Mouse (Mus musculus): ENCODE data around the gene Klhl15. TPM values are rescaled to one million over a fixed set of nuclear protein-coding genes. Genes with fewer than 3 reads are reported as not detected.
A peak's percentile ranks its signal among the peaks of the same experiment; 100 is the strongest.
"Not testable (repeated sequence)": the region's sequence is repeated elsewhere in the genome, so short reads cannot be mapped to it uniquely, and the experiment has no call there.

The Klhl15 gene
- 8.4 and 10.9 TPM in 2 replicates for polyA plus RNA-seq (2015; fragmentation: Nextera tagmentation; extraction: Ambion mirVana)

- Histone ChIP-seq H3K36me3 (no peaks in the 10 kb centered on the region), H3K27me3 (peaks cover 70% of the 10 kb centered on the region), H3K4me3 (peak within 1 kb of the TSS; percentile 60), H3K9me3 (no peaks in the 10 kb centered on the region), H3K27ac (peak within 1 kb of the TSS; percentile 85), H3K4me2 (peak within 1 kb of the TSS; percentile 57), H3K4me1 (no peaks in the 10 kb centered on the region), H3K9ac (peak within 1 kb of the TSS; percentile 82)
- 11% methylated on average over 59 of the region's 70 CpGs for WGBS
- peak; percentile 95 for ATAC-seq (ENCODE audit: insufficient number of reproducible peaks, insufficient read depth, low FRiP score, low TSS enrichment, low read depth)
Measured at GRCm38 (mm10) chrX:94234532-94235189, at the start of gene Klhl15. TSS of gene Klhl15 (plus strand) at chrX:94234599.

DNA sequence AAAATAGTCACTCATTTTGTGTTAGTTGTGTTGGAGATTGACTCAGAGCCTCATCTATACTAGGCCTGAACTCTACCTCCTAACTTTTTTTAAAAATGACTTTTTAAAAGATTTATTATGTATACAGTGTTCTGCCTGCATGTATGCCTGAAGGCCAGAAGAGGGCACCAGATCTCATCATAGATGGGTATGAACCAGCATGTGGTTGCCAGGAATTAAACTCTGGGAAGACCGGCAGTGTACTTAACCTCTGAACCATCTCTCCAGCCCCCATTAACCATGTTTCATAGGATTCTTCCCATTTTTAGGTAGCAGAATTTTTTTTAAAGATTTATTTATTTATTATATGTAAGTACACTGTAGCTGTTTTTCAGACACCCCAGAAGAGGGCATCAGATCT is 49.2 kb upstream of the Klhl15 start:
- Histone ChIP-seq H3K27me3 (peaks cover 18% of the 10 kb centered on the region; the same call in 1 of the 2 replicates), H3K9ac (no peak overlapping the region), H3K4me1 (no peaks in the 10 kb centered on the region), H3K4me2 (no peak overlapping the region), H3K9me3 (no peaks in the 10 kb centered on the region), H3K4me3 (no peak overlapping the region), H3K27ac (no peak overlapping the region), H3K36me3 (no peaks in the 10 kb centered on the region)
- ATAC-seq (ENCODE audit: insufficient number of reproducible peaks, insufficient read depth, low FRiP score, low TSS enrichment, low read depth), result no peak
- WGBS, result 60% methylated on average over 1 of the region's 1 CpGs

- WGBS, result 73% methylated on average over 4 of the region's 4 CpGs
- H3K36me3 ChIP-seq, result peaks cover 64% of the 10 kb centered on the region
- H3K4me3 ChIP-seq; H3K27ac ChIP-seq; H3K27me3 ChIP-seq; ATAC-seq (ENCODE audit: insufficient number of reproducible peaks, insufficient read depth, low FRiP score, low TSS enrichment, low read depth); H3K9me3 ChIP-seq; H3K9ac ChIP-seq; H3K4me1 ChIP-seq; H3K4me2 ChIP-seq: not testable (repeated sequence)
Measured at GRCm38 (mm10) chrX:94193901-94194300, 40.5 kb upstream of the Klhl15 start.

DNA sequence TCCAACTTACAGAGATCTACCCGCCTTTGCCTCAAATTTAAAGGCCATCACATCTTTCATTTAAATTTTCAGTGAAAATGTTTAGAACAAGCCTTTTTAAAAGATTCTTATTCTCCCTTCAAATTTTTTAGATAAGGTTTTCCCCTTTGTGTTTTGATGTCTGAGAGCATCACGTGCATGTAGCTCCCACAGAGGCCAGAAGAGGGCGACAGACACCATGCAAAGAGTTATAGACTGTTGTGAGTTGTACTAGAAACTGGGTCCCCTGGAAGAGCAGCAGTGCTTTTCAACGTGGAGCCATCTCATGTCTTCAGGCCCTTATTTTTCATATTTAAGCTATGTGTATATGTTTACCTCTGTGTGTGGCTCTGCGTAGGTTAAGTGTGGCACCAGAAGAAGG is 36.6 kb upstream of the Klhl15 start:
- Histone ChIP-seq H3K27me3 (no peaks in the 10 kb centered on the region), H3K27ac (no peak overlapping the region), H3K4me2 (no peak overlapping the region), H3K4me1 (no peaks in the 10 kb centered on the region), H3K9ac (no peak overlapping the region), H3K4me3 (no peak overlapping the region), H3K36me3 (peaks cover 80% of the 10 kb centered on the region), H3K9me3 (no peaks in the 10 kb centered on the region)
- 84% methylated on average over 5 of the region's 5 CpGs for WGBS
- ATAC-seq (ENCODE audit: insufficient number of reproducible peaks, insufficient read depth, low FRiP score, low TSS enrichment, low read depth), result no peak

GRCm38 (mm10) chrX:94212264-94212596 is 22.2 kb upstream of the Klhl15 start:
- WGBS, result under 1% methylated on average over 12 of the region's 12 CpGs
- peak overlapping the region; percentile 88 for H3K9ac ChIP-seq
- no peaks in the 10 kb centered on the region for H3K27me3 ChIP-seq
- peak overlapping the region; percentile 80 for H3K27ac ChIP-seq
- H3K4me3 ChIP-seq, result peak overlapping the region; percentile 75
- peak overlapping the region; percentile 66 for H3K4me2 ChIP-seq
- ATAC-seq (ENCODE audit: insufficient number of reproducible peaks, insufficient read depth, low FRiP score, low TSS enrichment, low read depth), result peak; percentile 39; the same call in 1 of the 2 replicates
- H3K4me1 ChIP-seq, result no peaks in the 10 kb centered on the region
- no peaks in the 10 kb centered on the region for H3K9me3 ChIP-seq
- peaks cover 26% of the 10 kb centered on the region for H3K36me3 ChIP-seq

GRCm38 (mm10) chrX:94212597-94213321 is 21.6 kb upstream of the Klhl15 start, which contains the start of gene Eif2s3x:
TSS of gene Eif2s3x (minus strand) at chrX:94212862.
- no peaks in the 10 kb centered on the region for H3K27me3 ChIP-seq
- peak; percentile 93 for ATAC-seq (ENCODE audit: insufficient number of reproducible peaks, insufficient read depth, low FRiP score, low TSS enrichment, low read depth)
- under 1% methylated on average over 52 of the region's 52 CpGs for WGBS
- peaks cover 20% of the 10 kb centered on the region for H3K36me3 ChIP-seq
- H3K9me3 ChIP-seq, result no peaks in the 10 kb centered on the region
- peak within 1 kb of the TSS; percentile 75 for H3K4me3 ChIP-seq
- peak within 1 kb of the TSS; percentile 80 for H3K27ac ChIP-seq
- no peaks in the 10 kb centered on the region for H3K4me1 ChIP-seq
- peak within 1 kb of the TSS; percentile 88 for H3K9ac ChIP-seq
- H3K4me2 ChIP-seq, result peak within 1 kb of the TSS; percentile 66

GRCm38 (mm10) chrX:94213384-94213783 is 21.0 kb upstream of the Klhl15 start:
- 19% methylated on average over 7 of the region's 7 CpGs for WGBS
- H3K36me3 ChIP-seq, result peaks cover 14% of the 10 kb centered on the region
- H3K4me3 ChIP-seq, result peak overlapping the region; percentile 75
- H3K27me3 ChIP-seq, result no peaks in the 10 kb centered on the region
- H3K4me1 ChIP-seq, result no peaks in the 10 kb centered on the region
- peak overlapping the region; percentile 88 for H3K9ac ChIP-seq
- no peak for ATAC-seq (ENCODE audit: insufficient number of reproducible peaks, insufficient read depth, low FRiP score, low TSS enrichment, low read depth)
- peak overlapping the region; percentile 80 for H3K27ac ChIP-seq
- H3K4me2 ChIP-seq, result peak overlapping the region; percentile 57
- no peaks in the 10 kb centered on the region for H3K9me3 ChIP-seq

DNA sequence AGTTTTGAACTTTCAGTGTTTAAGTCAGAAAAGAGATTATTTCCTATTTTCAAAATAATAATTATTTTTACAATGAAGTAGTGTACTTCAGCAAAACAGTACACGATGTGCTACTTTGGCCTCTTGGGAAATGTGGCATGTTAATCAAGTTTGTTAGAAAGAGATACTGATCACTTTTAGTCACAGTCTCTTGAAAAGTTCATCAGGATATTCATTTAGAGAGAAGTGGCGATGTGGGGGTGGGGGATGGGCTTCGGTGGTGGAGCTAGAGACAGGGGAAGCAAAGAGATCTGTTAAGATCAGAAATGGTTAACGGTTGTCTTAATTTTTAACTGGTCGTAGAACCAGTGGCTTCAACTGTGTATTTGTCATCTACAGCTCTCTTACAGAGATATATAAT is 967 bp upstream of the Klhl15 start:
- Histone ChIP-seq H3K4me3 (no peak overlapping the region), H3K4me2 (no peak overlapping the region), H3K27me3 (peaks cover 64% of the 10 kb centered on the region), H3K36me3 (no peaks in the 10 kb centered on the region), H3K4me1 (no peaks in the 10 kb centered on the region), H3K9ac (no peak overlapping the region), H3K9me3 (no peaks in the 10 kb centered on the region), H3K27ac (no peak overlapping the region)
- ATAC-seq (ENCODE audit: insufficient number of reproducible peaks, insufficient read depth, low FRiP score, low TSS enrichment, low read depth), result no peak
- 44% methylated on average over 5 of the region's 5 CpGs for WGBS

- Histone ChIP-seq H3K27ac (peak overlapping the region; percentile 85), H3K4me1 (no peaks in the 10 kb centered on the region), H3K9ac (peak overlapping the region; percentile 82), H3K27me3 (peaks cover 69% of the 10 kb centered on the region), H3K36me3 (no peaks in the 10 kb centered on the region), H3K9me3 (no peaks in the 10 kb centered on the region), H3K4me3 (peak overlapping the region; percentile 60), H3K4me2 (peak overlapping the region; percentile 57)
- ATAC-seq (ENCODE audit: insufficient number of reproducible peaks, insufficient read depth, low FRiP score, low TSS enrichment, low read depth), result no peak
- 18% methylated on average over 25 of the region's 25 CpGs for WGBS
Measured at GRCm38 (mm10) chrX:94233936-94234531, 365 bp upstream of the Klhl15 start.

DNA sequence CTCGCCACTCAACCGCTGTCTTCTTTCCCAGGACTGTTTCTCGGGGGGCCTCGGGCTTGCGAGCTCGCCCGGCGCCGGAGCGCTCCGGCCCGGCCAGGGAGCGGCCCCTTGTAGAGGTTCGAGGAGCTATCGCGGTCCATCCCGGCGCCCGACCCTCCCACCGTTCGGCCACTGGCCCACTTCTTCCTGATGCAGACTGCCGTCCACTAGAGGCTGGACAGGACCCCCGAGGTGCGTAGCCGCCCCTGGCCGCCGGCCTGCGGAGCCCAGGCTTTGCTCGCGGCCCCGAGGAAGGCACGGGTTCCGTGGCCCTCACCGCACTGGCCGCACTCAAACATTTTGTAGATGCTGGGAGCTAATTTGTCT is 774 bp downstream of the Klhl15 start:
- Histone ChIP-seq H3K27me3 (peaks cover 66% of the 10 kb centered on the region), H3K4me3 (peak overlapping the region; percentile 60), H3K9me3 (no peaks in the 10 kb centered on the region), H3K36me3 (no peaks in the 10 kb centered on the region), H3K27ac (peak overlapping the region; percentile 85), H3K4me2 (peak overlapping the region; percentile 57), H3K4me1 (no peaks in the 10 kb centered on the region), H3K9ac (peak overlapping the region; percentile 82)
- no peak for ATAC-seq (ENCODE audit: insufficient number of reproducible peaks, insufficient read depth, low FRiP score, low TSS enrichment, low read depth)
- 17% methylated on average over 35 of the region's 35 CpGs for WGBS

- 32% methylated on average over 12 of the region's 12 CpGs for WGBS
- Histone ChIP-seq H3K9ac (peak overlapping the region; percentile 82), H3K4me3 (peak overlapping the region; percentile 60), H3K4me2 (peak overlapping the region; percentile 57), H3K27ac (no peak overlapping the region), H3K9me3 (no peaks in the 10 kb centered on the region), H3K4me1 (no peaks in the 10 kb centered on the region), H3K36me3 (no peaks in the 10 kb centered on the region), H3K27me3 (peaks cover 63% of the 10 kb centered on the region)
- ATAC-seq (ENCODE audit: insufficient number of reproducible peaks, insufficient read depth, low FRiP score, low TSS enrichment, low read depth), result no peak
Measured at GRCm38 (mm10) chrX:94235601-94236000, 1.2 kb downstream of the Klhl15 start.

DNA sequence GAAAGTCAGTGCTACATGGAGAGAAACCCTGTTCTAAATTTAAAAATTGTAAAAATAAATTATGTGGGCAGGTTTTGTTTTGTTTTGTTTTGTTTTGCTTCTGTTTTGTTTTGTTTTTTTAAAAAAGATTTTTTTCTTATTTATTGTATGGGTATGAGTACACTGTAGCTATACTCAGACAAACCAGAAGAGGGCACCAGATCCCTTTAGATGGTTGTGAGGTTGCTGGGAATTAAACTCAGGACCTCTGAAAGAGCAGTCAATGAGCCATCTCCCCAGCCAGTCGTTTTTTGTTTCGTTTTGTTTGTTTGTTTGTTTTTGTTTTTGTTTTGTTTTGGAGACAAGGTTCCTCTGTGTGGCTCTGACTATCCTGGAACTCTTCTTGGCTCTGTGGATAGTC is 54.5 kb downstream of the Klhl15 start:
- Histone ChIP-seq H3K4me1 (no peaks in the 10 kb centered on the region), H3K4me3 (no peak overlapping the region), H3K27me3 (peaks cover 54% of the 10 kb centered on the region), H3K27ac (no peak overlapping the region), H3K9ac (no peak overlapping the region), H3K9me3 (no peaks in the 10 kb centered on the region), H3K36me3 (no peaks in the 10 kb centered on the region), H3K4me2 (no peak overlapping the region)
- ATAC-seq (ENCODE audit: insufficient number of reproducible peaks, insufficient read depth, low FRiP score, low TSS enrichment, low read depth), result no peak
- WGBS, result 13% methylated on average over 2 of the region's 2 CpGs
